Mouse (Mus musculus) frontal cortex, postnatal 14 days (tissue): ENCODE data around the gene Atg101.

Experiments used
- DNase-seq, 2 experiments: peaks; one replicate each; pipeline ENCODE4 v3.0.0; 2022; ENCODE audit warnings: low spot score in 2 of 2

Gene Atg101

GRCm38 (mm10) chr15:101336474-101337174 is 52.6 kb downstream of the Atg101 start:
- no peak for DNase-seq

DNA sequence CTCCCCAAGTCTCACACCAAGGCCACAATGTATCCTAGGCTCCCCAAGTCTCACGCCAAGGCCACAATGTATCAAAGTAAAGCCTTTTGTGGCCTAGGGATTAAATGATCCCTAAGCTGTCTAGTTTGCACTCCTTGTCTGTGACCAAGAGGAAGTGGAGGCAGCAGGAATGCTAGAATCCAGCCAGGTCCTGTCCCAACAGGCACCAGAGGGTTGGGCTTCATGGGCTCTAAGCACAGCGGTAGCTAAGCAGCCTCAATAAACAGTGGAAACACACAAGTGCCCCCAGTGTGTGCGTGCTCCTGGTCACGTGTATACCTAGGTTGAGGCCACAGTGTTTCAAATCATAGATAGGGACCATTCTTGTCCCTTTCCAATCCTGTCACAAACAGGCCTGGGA is 54.3 kb downstream of the Atg101 start:
- DNase-seq: no peak

DNA sequence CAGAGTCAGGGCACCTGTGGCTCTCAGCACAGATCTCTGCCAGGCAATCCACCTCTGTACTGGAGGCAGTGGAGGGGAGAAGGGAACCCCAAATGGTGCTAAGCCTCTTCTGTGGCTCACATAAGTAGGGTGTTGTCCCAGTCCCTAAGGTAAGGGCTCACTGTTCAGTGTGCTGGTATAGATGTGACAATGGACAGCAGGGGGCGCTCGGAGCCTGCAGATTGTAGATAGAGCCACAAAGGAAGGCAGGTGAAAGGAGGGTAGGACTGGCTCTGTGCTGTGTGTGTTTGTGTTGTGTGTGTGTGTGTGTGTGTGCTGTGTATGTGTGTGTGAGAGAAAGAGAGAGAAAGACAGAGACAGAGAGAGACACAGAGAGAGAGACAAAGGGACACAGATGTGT is 55.5 kb downstream of the Atg101 start:
- DNase-seq: peak; percentile 77 to 86
